In genomic region chr11:51968896-51969295, GRCm38 (mm10) we compare ENCODE assay signal across 10 mouse cellular contexts. TPM values are rescaled to one million over a fixed set of nuclear protein-coding genes. Genes with fewer than 3 reads are reported as not detected.
DNase-seq lines count a peak whose midpoint lies in the region; ATAC-seq lines count a peak whose summit lies in the region.
"Had no signal": no experiment of that assay in that cellular context is flagged by ENCODE, and none has a peak within 500 bp of the region (broad histone marks: within the 10 kb centered on the region; RNA-seq: fewer than 3 reads in every experiment).

No protein-coding gene starts in this region.

- no peak overlapping the region for H3K4me2 ChIP-seq in hindbrain, embryonic 16.5 days (ENCODE audit: low read length)
- H3K4me2 ChIP-seq in stomach, embryonic 15.5 days: 0 out of 2 replicates have a peak overlapping the region, but pooled peaks have one; percentile 93

- no peak overlapping the region for H3K27ac ChIP-seq in hindbrain, embryonic 10.5 days
- no peak overlapping the region for H3K27ac ChIP-seq in hindbrain, embryonic 16.5 days (ENCODE audit: low read depth, low read length)
- H3K27ac ChIP-seq in stomach, embryonic 15.5 days: no peak overlapping the region
- H3K27ac ChIP-seq: midbrain, embryonic 12.5 days had no signal

- H3K4me1 ChIP-seq in hindbrain, embryonic 10.5 days (replicated peaks): peaks cover 19% of the 10 kb centered on the region
- H3K4me1 ChIP-seq in hindbrain, embryonic 16.5 days (ENCODE audit: control insufficient read depth, insufficient read depth, low read depth, low read length): peaks cover 14% of the 10 kb centered on the region
- H3K4me1 ChIP-seq in stomach, embryonic 15.5 days: peaks cover 8% of the 10 kb centered on the region; the same call in 1 of the 2 replicates

- H3K36me3 ChIP-seq in hindbrain, embryonic 10.5 days: peaks cover 44% of the 10 kb centered on the region
- peaks cover 19% of the 10 kb centered on the region for H3K36me3 ChIP-seq in hindbrain, embryonic 16.5 days (ENCODE audit: control insufficient read depth, insufficient read depth, low read length)
- H3K36me3 ChIP-seq in stomach, embryonic 15.5 days: peaks cover 17% of the 10 kb centered on the region

- H3K27me3 ChIP-seq in hindbrain, embryonic 10.5 days (ENCODE audit: insufficient read depth, poor library complexity, severe bottlenecking): no peaks in the 10 kb centered on the region
- H3K27me3 ChIP-seq in hindbrain, embryonic 16.5 days (replicated peaks; ENCODE audit: control insufficient read depth, insufficient read depth, low read length): no peaks in the 10 kb centered on the region
- no peaks in the 10 kb centered on the region for H3K27me3 ChIP-seq in stomach, embryonic 15.5 days (replicated peaks)
- H3K27me3 ChIP-seq: midbrain, embryonic 12.5 days had no signal

- peak overlapping the region; percentile 9; the same call in 1 of the 2 replicates for H3K4me3 ChIP-seq in hindbrain, embryonic 10.5 days
- H3K4me3 ChIP-seq in hindbrain, embryonic 16.5 days (ENCODE audit: low read length): no peak overlapping the region
- H3K4me3 ChIP-seq in stomach, embryonic 15.5 days (replicated peaks): no peak overlapping the region

- 95% methylated on average over 9 of the region's 9 CpGs for WGBS in hindbrain, embryonic 10.5 days
- 96% methylated on average over 9 of the region's 9 CpGs for WGBS in hindbrain, embryonic 16.5 days
- WGBS in stomach, embryonic 15.5 days: 85% methylated on average over 9 of the region's 9 CpGs

- no peak for DNase-seq in hindbrain, embryonic 10.5 days (ENCODE audit: low spot score)
- peak; percentile 50 for DNase-seq in thymus, postnatal 0 days (ENCODE audit: low spot score)
- no peak for DNase-seq in thymus, postnatal 4 days
- DNase-seq in retina, embryonic 14.5 days (ENCODE audit: low spot score): no peak
- DNase-seq: cerebellum, adult 11 months had no signal

- no peak for ATAC-seq in hindbrain, embryonic 16.5 days
- peak; percentile 67 for ATAC-seq in inflammation-experienced regulatory T-cells, adult 6 months
- ATAC-seq in stomach, embryonic 15.5 days (ENCODE audit: insufficient read depth, low FRiP score, low read depth): no peak
- ATAC-seq in cerebellum, adult (ENCODE audit: insufficient number of reproducible peaks, low FRiP score, low TSS enrichment): no peak

- no peak overlapping the region for H3K9ac ChIP-seq in hindbrain, embryonic 16.5 days (ENCODE audit: low read depth, low read length)
- no peak overlapping the region for H3K9ac ChIP-seq in stomach, embryonic 15.5 days

- H3K9me3 ChIP-seq in hindbrain, embryonic 10.5 days: no peaks in the 10 kb centered on the region
- no peaks in the 10 kb centered on the region for H3K9me3 ChIP-seq in hindbrain, embryonic 16.5 days (ENCODE audit: control insufficient read depth, low read length)
- no peaks in the 10 kb centered on the region for H3K9me3 ChIP-seq in stomach, embryonic 15.5 days
- H3K9me3 ChIP-seq: midbrain, embryonic 12.5 days had no signal

RNA-seq across cellular contexts. Expression of gene Cdkn2aipnl, which starts 1.4 kb away (rescaled TPM):
- 133 and 134 TPM in 2 replicates for polyA plus RNA-seq in hindbrain, embryonic 10.5 days (2016; fragmentation: Nextera tagmentation; extraction: Ambion mirVana)
- 121 and 122 TPM in 2 replicates for polyA plus RNA-seq in hindbrain, embryonic 16.5 days (2015; fragmentation: Nextera tagmentation; extraction: Ambion mirVana)
- 177 and 196 TPM in 2 replicates for polyA plus RNA-seq in thymus, postnatal 0 days (2015; fragmentation: Nextera tagmentation; extraction: Ambion mirVana)
- 100 to 1,000 TPM in 1 of 3 experiments, 10 to 100 TPM in 2; 87.2 to 108 (median 97.6) TPM for polyA plus RNA-seq in inflammation-experienced regulatory T-cells, adult 6 months (2017; shearing (Covaris generic))
- polyA plus RNA-seq in stomach, embryonic 15.5 days (2015; fragmentation: Nextera tagmentation; extraction: Ambion mirVana): 82.0 and 89.6 TPM in 2 replicates

RNA-seq across cellular contexts. Expression of gene Ube2b, which starts 31.7 kb away (rescaled TPM):
- 205 and 207 TPM in 2 replicates for polyA plus RNA-seq in hindbrain, embryonic 10.5 days (2016; fragmentation: Nextera tagmentation; extraction: Ambion mirVana)
- 219 and 224 TPM in 2 replicates for polyA plus RNA-seq in hindbrain, embryonic 16.5 days (2015; fragmentation: Nextera tagmentation; extraction: Ambion mirVana)
- polyA plus RNA-seq in thymus, postnatal 0 days (2015; fragmentation: Nextera tagmentation; extraction: Ambion mirVana): 287 and 292 TPM in 2 replicates
- 100 to 1,000 TPM; 175 to 228 (median 189) TPM for polyA plus RNA-seq in inflammation-experienced regulatory T-cells, adult 6 months (2017; shearing (Covaris generic))
- polyA plus RNA-seq in stomach, embryonic 15.5 days (2015; fragmentation: Nextera tagmentation; extraction: Ambion mirVana): 205 and 213 TPM in 2 replicates

RNA-seq across cellular contexts. Expression of gene Cdkl3, which starts 35.1 kb away (rescaled TPM):
- polyA plus RNA-seq in hindbrain, embryonic 10.5 days (2016; fragmentation: Nextera tagmentation; extraction: Ambion mirVana): 8.3 and 11.7 TPM in 2 replicates
- 29.4 and 30.3 TPM in 2 replicates for polyA plus RNA-seq in hindbrain, embryonic 16.5 days (2015; fragmentation: Nextera tagmentation; extraction: Ambion mirVana)
- polyA plus RNA-seq in thymus, postnatal 0 days (2015; fragmentation: Nextera tagmentation; extraction: Ambion mirVana): 9.5 and 12.2 TPM in 2 replicates
- polyA plus RNA-seq in inflammation-experienced regulatory T-cells, adult 6 months (2017; shearing (Covaris generic)): 1 to 10 TPM; 5.7 to 6.7 (median 6.2) TPM
- 6.0 and 6.9 TPM in 2 replicates for polyA plus RNA-seq in stomach, embryonic 15.5 days (2015; fragmentation: Nextera tagmentation; extraction: Ambion mirVana)
